Mouse (Mus musculus) gastrocnemius, postnatal 4 days (tissue): ENCODE data around the gene Pdxk. TPM values are rescaled to one million over a fixed set of nuclear protein-coding genes. Genes with fewer than 3 reads are reported as not detected.

Experiments used
- microRNA-seq: library from miRNA; unstranded; fragments of <30 nt; microRNA quantifications from one replicate; pipeline ENCODE4 v1.2.0, GENCODE M21; 2021
- total RNA-seq, 2 experiments: library from RNA; stranded (reverse); gene quantifications; 2 replicates each; pipeline ENCODE4 v1.2.3; 2021

Gene Pdxk
- total RNA-seq, 2 experiments from 2014 or later = 7.9 to 8.2 TPM

Small RNAs within 50 kb of the gene (microRNA-seq; reads per million reads assigned to microRNA genes)
- gene Mir6410 (not detected), gene Mir6907 (not detected), gene Mir6908 (not detected)

Other genes with a start within 250 kb of the Pdxk start
- 10 to 100 TPM; 42.4 to 44.6 TPM for gene Trappc10, start 220.3 kb downstream of the Pdxk start, total RNA-seq
- gene Agpat3, start 112.5 kb downstream of the Pdxk start, total RNA-seq = 100 to 1,000 TPM; 231 to 259 TPM
- gene Rrp1, start 51.9 kb downstream of the Pdxk start, total RNA-seq = 100 to 1,000 TPM; 113 to 119 TPM
- gene Cstb, start 39.3 kb downstream of the Pdxk start, total RNA-seq = 10 to 100 TPM; 46.6 to 52.1 TPM
- not detected for gene Olfr1358, start 52.5 kb upstream of the Pdxk start, total RNA-seq
- 10 to 100 TPM; 27.9 to 40.1 TPM for gene Ilvbl, start 109.4 kb upstream of the Pdxk start, total RNA-seq
- gene Syde1, start 127.0 kb upstream of the Pdxk start, total RNA-seq = 10 to 100 TPM; 19.6 to 20.9 TPM
- not detected for gene Olfr1357, start 153.1 kb upstream of the Pdxk start, total RNA-seq